Mouse (Mus musculus): ENCODE results near the gene Dcaf10.

- TF ChIP-seq CTCF (IDR thresholded peaks at IDR 0.05; ENCODE audit: control insufficient read depth, insufficient read depth, insufficient replicate concordance, low read depth, low read length) (no peak), POLR2A (IDR thresholded peaks at IDR 0.05; ENCODE audit: control insufficient read depth, low read depth, low read length) (no peak)
These were observed 67.4 kb downstream of the Dcaf10 start for GRCm38 (mm10) chr4:45409270-45409669.

All from testis, adult 2 months (tissue).